In the genomic region with DNA sequence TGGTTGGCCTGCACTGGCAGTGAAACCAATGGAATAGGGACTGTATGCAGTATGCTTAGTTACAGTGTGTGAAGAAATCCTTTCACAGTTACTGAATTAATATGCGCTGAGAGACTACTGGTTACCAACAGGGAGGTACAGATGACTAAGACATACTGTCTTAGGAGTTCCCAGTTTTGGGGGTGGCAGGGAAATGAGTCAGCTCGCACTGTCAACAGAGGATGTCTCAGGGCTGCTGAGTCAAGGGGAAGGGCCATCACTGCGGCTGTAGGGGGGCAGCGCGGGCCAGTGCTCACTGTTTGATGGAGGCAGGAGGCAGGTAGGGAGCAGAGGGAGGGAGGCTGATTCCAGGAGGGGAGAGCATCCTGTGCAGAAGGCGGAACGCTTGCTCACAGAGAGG, we compare ENCODE assay signal across 13 mouse cellular contexts. TPM values are rescaled to one million over a fixed set of nuclear protein-coding genes. Genes with fewer than 3 reads are reported as not detected.
DNase-seq lines count a peak whose midpoint lies in the region; ATAC-seq lines count a peak whose summit lies in the region.
"Had no signal": no experiment of that assay in that cellular context is flagged by ENCODE, and none has a peak within 500 bp of the region (broad histone marks: within the 10 kb centered on the region; RNA-seq: fewer than 3 reads in every experiment).

No protein-coding gene starts in this region.

- WGBS in liver, embryonic 16.5 days (ENCODE audit: insufficient replicate concordance), result 74% methylated on average over 7 of the region's 7 CpGs

- peak; percentile 47 for ATAC-seq in liver, embryonic 16.5 days (ENCODE audit: low read depth)

- H3K9me3 ChIP-seq in liver, embryonic 16.5 days (replicated peaks; ENCODE audit: control insufficient read depth, low read length), result no peaks in the 10 kb centered on the region
- H3K9me3 ChIP-seq: heart, embryonic 15.5 days; lung, embryonic 15.5 days; neural tube, embryonic 13.5 days had no signal

- H3K4me2 ChIP-seq in liver, embryonic 16.5 days (ENCODE audit: low read depth, low read length), result no peak overlapping the region
- H3K4me2 ChIP-seq: heart, embryonic 15.5 days; lung, embryonic 15.5 days; neural tube, embryonic 13.5 days had no signal

- H3K36me3 ChIP-seq in liver, embryonic 16.5 days (ENCODE audit: control insufficient read depth, insufficient read depth), result peaks cover 4% of the 10 kb centered on the region; the same call in 1 of the 2 replicates

- no peak overlapping the region for H3K4me3 ChIP-seq in liver, embryonic 16.5 days (ENCODE audit: low read depth, low read length)
- H3K4me3 ChIP-seq: heart, embryonic 15.5 days; lung, embryonic 15.5 days; neural tube, embryonic 13.5 days had no signal

- DNase-seq in adrenal gland, postnatal 14 days, result peak; percentile 44
- no peak for DNase-seq in adrenal gland, adult (ENCODE audit: inconsistent age in 2 of 2, low spot score in 1 of 2)
- peak; percentile 5 to 15 for DNase-seq in urinary bladder, postnatal 36 days (ENCODE audit: low spot score in 2 of 2)
- DNase-seq in urinary bladder, postnatal 25 days (ENCODE audit: low spot score), result no peak
- no peak for DNase-seq in cerebellum, adult 9-11 months
- no peak for DNase-seq in ovary, postnatal 36 days (ENCODE audit: low spot score)
- no peak for DNase-seq in thymus, postnatal 25 days
- DNase-seq: kidney, postnatal 14 days; thymus, adult 2 months had no signal

- H3K9ac ChIP-seq in liver, embryonic 16.5 days (ENCODE audit: low read depth, low read length), result no peak overlapping the region
- H3K9ac ChIP-seq: heart, embryonic 15.5 days; lung, embryonic 15.5 days; neural tube, embryonic 13.5 days had no signal

- no peaks in the 10 kb centered on the region for H3K27me3 ChIP-seq in liver, embryonic 16.5 days (ENCODE audit: control insufficient read depth, insufficient read depth, low read depth, low read length)
- H3K27me3 ChIP-seq: heart, embryonic 15.5 days; lung, embryonic 15.5 days; neural tube, embryonic 13.5 days had no signal

- peaks cover 20% of the 10 kb centered on the region for H3K4me1 ChIP-seq in liver, embryonic 16.5 days (ENCODE audit: control insufficient read depth, low read depth, low read length)
- H3K4me1 ChIP-seq: heart, embryonic 15.5 days; lung, embryonic 15.5 days; neural tube, embryonic 13.5 days had no signal

- no peak overlapping the region for H3K27ac ChIP-seq in liver, embryonic 16.5 days (ENCODE audit: low read length)
- H3K27ac ChIP-seq: heart, embryonic 15.5 days; lung, embryonic 15.5 days; neural tube, embryonic 13.5 days had no signal

RNA-seq across cellular contexts. Expression of gene Crtc3, which starts 26.6 kb away (rescaled TPM):
- total RNA-seq in adrenal gland, postnatal 14 days (2021), result 22.5 and 29.0 TPM in 2 replicates
- polyA plus RNA-seq in liver, embryonic 16.5 days (2015; fragmentation: Nextera tagmentation; extraction: Ambion mirVana), result 3.7 and 4.3 TPM in 2 replicates

Comparison
In these comparisons a context has a peak if more than half of its experiments do, and no peak if none do; other contexts are left out.
1. DNase-seq: peak in adrenal gland, postnatal 14 days (single experiment) and urinary bladder, postnatal 36 days (2 of 2); none in adrenal gland, adult (0 of 2), urinary bladder, postnatal 25 days (single experiment), cerebellum, adult 9-11 months (single experiment), ovary, postnatal 36 days (single experiment) and thymus, postnatal 25 days (single experiment).